Mouse (Mus musculus): ENCODE measurements around the gene Celsr2. TPM values are rescaled to one million over a fixed set of nuclear protein-coding genes. Genes with fewer than 3 reads are reported as not detected.
A peak's percentile ranks its signal among the peaks of the same experiment; 100 is the strongest.

Celsr2 gene
- polyA plus RNA-seq (2014; fragmentation: Nextera tagmentation; extraction: Ambion mirVana): 52.0 and 68.1 TPM in 2 replicates

DNA sequence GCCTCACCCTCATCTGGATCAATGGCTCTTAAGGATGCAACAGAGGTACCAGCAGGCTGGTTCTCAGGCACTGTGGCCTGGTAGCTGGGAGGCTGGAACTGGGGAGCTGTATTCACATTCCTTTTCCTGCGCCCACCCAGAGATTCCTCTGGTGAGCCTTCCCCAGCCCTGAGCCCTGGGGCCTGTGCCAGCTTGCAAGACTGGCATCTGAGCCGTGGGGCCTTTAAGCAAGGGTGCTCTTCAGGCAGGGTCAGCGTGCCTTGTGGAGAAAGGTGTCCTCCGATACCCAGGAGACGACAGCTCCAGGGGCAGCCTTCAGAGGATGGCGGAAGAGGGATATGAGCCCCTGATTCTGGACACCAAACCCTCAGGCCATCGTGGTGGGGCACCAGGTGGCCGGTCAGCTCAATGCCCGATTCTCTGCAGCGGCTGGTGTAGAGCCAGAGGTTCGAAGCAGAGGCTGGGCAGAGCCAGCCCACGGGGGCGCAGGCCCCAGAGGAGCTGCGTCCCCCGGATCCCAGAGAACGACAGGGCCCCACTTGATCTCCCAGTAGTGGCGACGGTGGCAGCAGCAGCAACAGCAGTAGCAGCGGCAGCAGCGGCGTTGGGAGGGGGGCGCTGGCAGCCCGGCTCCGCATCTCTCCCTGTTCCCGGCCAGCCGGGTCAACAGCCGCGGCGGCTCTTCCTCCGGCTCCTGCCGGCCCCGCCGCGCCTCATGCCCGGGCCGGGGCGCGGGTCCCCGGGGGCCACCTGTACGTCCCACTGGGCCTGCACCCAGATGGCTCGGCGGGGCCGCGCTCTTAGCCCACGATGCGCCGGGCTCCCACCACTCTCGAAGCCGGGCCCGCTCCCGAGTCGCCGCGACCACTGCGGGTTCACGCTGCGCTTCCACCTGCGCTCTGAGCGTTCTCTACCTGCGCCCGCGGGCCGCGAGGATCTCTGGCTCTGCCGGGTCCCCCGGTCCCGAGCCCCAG is at the start of gene Celsr2:
Gene Celsr2, minus strand, starts transcription at position 696 of the 974 bp plus-strand sequence.
- Histone ChIP-seq H3K4me1 (replicated peaks; ENCODE audit: control insufficient read depth, insufficient read depth, low read length) (peaks cover 23% of the 10 kb centered on the region), H3K9me3 (ENCODE audit: control insufficient read depth, low read length) (peaks cover 22% of the 10 kb centered on the region), H3K27me3 (ENCODE audit: control insufficient read depth, insufficient read depth, low read length) (peaks cover 4% of the 10 kb centered on the region; the same call in 1 of the 2 replicates), H3K36me3 (ENCODE audit: control insufficient read depth, insufficient read depth, low read length) (peaks cover 26% of the 10 kb centered on the region), H3K4me2 (ENCODE audit: low read depth, low read length, severe bottlenecking) (peak within 1 kb of the TSS; percentile 81), H3K4me3 (ENCODE audit: low read depth, low read length) (peak within 1 kb of the TSS; percentile 88), H3K27ac (ENCODE audit: low read depth, low read length) (peak within 1 kb of the TSS; percentile 81), H3K9ac (ENCODE audit: low read length) (peak within 1 kb of the TSS; percentile 95)
- ATAC-seq (replicated peaks; ENCODE audit: low FRiP score) (peak; percentile 48), DNase-seq (ENCODE audit: low spot score) (peak; percentile 76)
- WGBS: 5% methylated on average over 62 of the region's 67 CpGs

GRCm38 (mm10) chr3:108458866-108459265 is 43.5 kb upstream of the Celsr2 start:
- Histone ChIP-seq H3K4me2 (ENCODE audit: low read depth, low read length, severe bottlenecking) (no peak overlapping the region), H3K27me3 (ENCODE audit: control insufficient read depth, insufficient read depth, low read length) (no peaks in the 10 kb centered on the region), H3K4me3 (ENCODE audit: low read depth, low read length) (no peak overlapping the region), H3K9me3 (ENCODE audit: control insufficient read depth, low read length) (no peaks in the 10 kb centered on the region), H3K36me3 (ENCODE audit: control insufficient read depth, insufficient read depth, low read length) (no peaks in the 10 kb centered on the region), H3K9ac (ENCODE audit: low read length) (no peak overlapping the region), H3K27ac (ENCODE audit: low read depth, low read length) (no peak overlapping the region), H3K4me1 (replicated peaks; ENCODE audit: control insufficient read depth, insufficient read depth, low read length) (no peaks in the 10 kb centered on the region)
- ATAC-seq (replicated peaks; ENCODE audit: low FRiP score): no peak
- DNase-seq (ENCODE audit: low spot score): no peak
- 49% methylated on average over 10 of the region's 10 CpGs for WGBS

DNA sequence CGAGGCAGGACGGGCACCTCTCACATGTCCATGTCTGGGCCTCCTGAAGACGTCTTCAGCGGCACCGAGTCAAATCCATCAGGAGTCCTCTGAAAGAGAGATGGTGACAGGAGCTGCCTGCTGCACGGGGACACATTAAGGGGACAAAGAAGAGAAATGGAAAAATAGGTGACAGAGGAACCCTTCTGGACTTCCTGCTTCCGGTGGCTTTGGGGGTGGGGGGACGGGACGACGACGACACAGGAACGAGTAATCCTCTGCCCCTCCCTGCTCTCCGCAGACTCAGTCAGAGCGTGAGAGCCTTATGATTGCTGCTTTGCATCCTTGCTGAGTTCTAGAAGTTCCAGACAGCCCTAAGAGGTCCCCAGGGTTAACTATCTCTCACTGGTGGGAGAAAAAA is 43.0 kb upstream of the Celsr2 start:
- Histone ChIP-seq H3K27me3 (ENCODE audit: control insufficient read depth, insufficient read depth, low read length) (no peaks in the 10 kb centered on the region), H3K4me1 (replicated peaks; ENCODE audit: control insufficient read depth, insufficient read depth, low read length) (no peaks in the 10 kb centered on the region), H3K4me2 (ENCODE audit: low read depth, low read length, severe bottlenecking) (no peak overlapping the region), H3K27ac (ENCODE audit: low read depth, low read length) (no peak overlapping the region), H3K4me3 (ENCODE audit: low read depth, low read length) (no peak overlapping the region), H3K36me3 (ENCODE audit: control insufficient read depth, insufficient read depth, low read length) (no peaks in the 10 kb centered on the region), H3K9me3 (ENCODE audit: control insufficient read depth, low read length) (no peaks in the 10 kb centered on the region), H3K9ac (ENCODE audit: low read length) (no peak overlapping the region)
- ATAC-seq (replicated peaks; ENCODE audit: low FRiP score) (no peak), DNase-seq (ENCODE audit: low spot score) (no peak)
- 59% methylated on average over 14 of the region's 14 CpGs for WGBS

DNA sequence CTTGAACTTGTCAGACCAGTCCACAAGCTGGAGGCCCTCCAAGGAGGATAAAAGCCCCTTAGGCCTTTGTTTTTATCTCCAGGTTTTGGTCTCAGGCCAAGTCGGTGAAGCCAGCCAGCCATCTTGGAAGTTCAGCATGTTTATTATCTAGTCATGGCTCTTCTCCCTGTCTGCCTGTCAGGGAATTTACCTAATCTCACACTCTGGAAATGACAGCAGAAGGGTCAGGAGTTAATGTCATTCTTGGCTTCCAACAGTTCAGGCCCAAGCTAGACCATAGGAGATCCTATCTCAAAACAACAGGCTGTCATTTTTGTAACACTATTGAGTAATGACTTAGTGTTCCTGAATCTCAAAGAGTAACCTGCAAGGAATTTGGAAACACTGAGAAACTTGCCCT is 38.8 kb upstream of the Celsr2 start:
- DNase-seq (ENCODE audit: low spot score): no peak
- H3K27me3 ChIP-seq (ENCODE audit: control insufficient read depth, insufficient read depth, low read length): no peaks in the 10 kb centered on the region
- 68% methylated on average over 1 of the region's 1 CpGs for WGBS
- ATAC-seq (replicated peaks; ENCODE audit: low FRiP score): no peak
- H3K27ac ChIP-seq (ENCODE audit: low read depth, low read length): no peak overlapping the region
- H3K36me3 ChIP-seq (ENCODE audit: control insufficient read depth, insufficient read depth, low read length): no peaks in the 10 kb centered on the region
- H3K9me3 ChIP-seq (ENCODE audit: control insufficient read depth, low read length): no peaks in the 10 kb centered on the region
- no peak overlapping the region for H3K4me2 ChIP-seq (ENCODE audit: low read depth, low read length, severe bottlenecking)
- H3K4me3 ChIP-seq (ENCODE audit: low read depth, low read length): no peak overlapping the region
- H3K9ac ChIP-seq (ENCODE audit: low read length): no peak overlapping the region
- H3K4me1 ChIP-seq (replicated peaks; ENCODE audit: control insufficient read depth, insufficient read depth, low read length): no peaks in the 10 kb centered on the region

GRCm38 (mm10) chr3:108451969-108452368 is 36.6 kb upstream of the Celsr2 start:
- Histone ChIP-seq H3K4me3 (ENCODE audit: low read depth, low read length) (no peak overlapping the region), H3K4me1 (replicated peaks; ENCODE audit: control insufficient read depth, insufficient read depth, low read length) (no peaks in the 10 kb centered on the region), H3K4me2 (ENCODE audit: low read depth, low read length, severe bottlenecking) (no peak overlapping the region), H3K9ac (ENCODE audit: low read length) (no peak overlapping the region), H3K9me3 (ENCODE audit: control insufficient read depth, low read length) (no peaks in the 10 kb centered on the region), H3K27me3 (ENCODE audit: control insufficient read depth, insufficient read depth, low read length) (no peaks in the 10 kb centered on the region), H3K27ac (ENCODE audit: low read depth, low read length) (no peak overlapping the region), H3K36me3 (ENCODE audit: control insufficient read depth, insufficient read depth, low read length) (no peaks in the 10 kb centered on the region)
- ATAC-seq (replicated peaks; ENCODE audit: low FRiP score) (no peak), DNase-seq (ENCODE audit: low spot score) (no peak)
- 81% methylated on average over 2 of the region's 2 CpGs for WGBS

DNA sequence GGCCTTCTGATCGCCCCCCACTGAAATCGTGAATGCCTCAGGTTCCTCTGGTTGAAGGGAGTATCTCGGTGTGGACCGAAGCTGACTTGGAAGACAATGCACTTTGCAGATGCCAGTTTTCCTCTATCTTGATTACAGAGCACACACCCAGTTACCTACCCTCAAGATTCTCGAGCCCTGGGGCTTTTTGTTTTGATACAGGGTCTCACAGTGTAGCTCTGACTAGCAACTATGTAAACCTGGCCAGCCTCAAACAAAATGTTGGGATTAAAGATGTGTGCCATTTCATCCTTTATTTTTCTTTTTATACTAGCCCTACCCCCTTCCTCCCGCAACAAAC is 30.0 kb upstream of the Celsr2 start:
- Histone ChIP-seq H3K9me3 (ENCODE audit: control insufficient read depth, low read length) (no peaks in the 10 kb centered on the region), H3K4me2 (ENCODE audit: low read depth, low read length, severe bottlenecking) (peak overlapping the region; percentile 85), H3K4me1 (replicated peaks; ENCODE audit: control insufficient read depth, insufficient read depth, low read length) (peaks cover 11% of the 10 kb centered on the region), H3K27ac (ENCODE audit: low read depth, low read length) (peak overlapping the region; percentile 76), H3K9ac (ENCODE audit: low read length) (peak overlapping the region; percentile 74), H3K27me3 (ENCODE audit: control insufficient read depth, insufficient read depth, low read length) (no peaks in the 10 kb centered on the region), H3K4me3 (ENCODE audit: low read depth, low read length) (peak overlapping the region; percentile 71), H3K36me3 (ENCODE audit: control insufficient read depth, insufficient read depth, low read length) (no peaks in the 10 kb centered on the region)
- DNase-seq (ENCODE audit: low spot score): no peak
- ATAC-seq (replicated peaks; ENCODE audit: low FRiP score): no peak
- 14% methylated on average over 6 of the region's 6 CpGs for WGBS

GRCm38 (mm10) chr3:108444698-108445365 is 29.5 kb upstream of the Celsr2 start, which contains the start of gene Sars:
Gene Sars, minus strand, starts transcription at chr3:108445209.
- Histone ChIP-seq H3K9me3 (ENCODE audit: control insufficient read depth, low read length) (no peaks in the 10 kb centered on the region), H3K4me3 (ENCODE audit: low read depth, low read length) (peak within 1 kb of the TSS; percentile 71), H3K4me2 (ENCODE audit: low read depth, low read length, severe bottlenecking) (peak within 1 kb of the TSS; percentile 85), H3K27ac (ENCODE audit: low read depth, low read length) (peak within 1 kb of the TSS; percentile 76), H3K4me1 (replicated peaks; ENCODE audit: control insufficient read depth, insufficient read depth, low read length) (peaks cover 11% of the 10 kb centered on the region), H3K9ac (ENCODE audit: low read length) (peak within 1 kb of the TSS; percentile 74), H3K27me3 (ENCODE audit: control insufficient read depth, insufficient read depth, low read length) (no peaks in the 10 kb centered on the region), H3K36me3 (ENCODE audit: control insufficient read depth, insufficient read depth, low read length) (no peaks in the 10 kb centered on the region)
- WGBS: under 1% methylated on average over 41 of the region's 41 CpGs
- ATAC-seq (replicated peaks; ENCODE audit: low FRiP score) (peak; percentile 97), DNase-seq (ENCODE audit: low spot score) (peak; percentile 95)

DNA sequence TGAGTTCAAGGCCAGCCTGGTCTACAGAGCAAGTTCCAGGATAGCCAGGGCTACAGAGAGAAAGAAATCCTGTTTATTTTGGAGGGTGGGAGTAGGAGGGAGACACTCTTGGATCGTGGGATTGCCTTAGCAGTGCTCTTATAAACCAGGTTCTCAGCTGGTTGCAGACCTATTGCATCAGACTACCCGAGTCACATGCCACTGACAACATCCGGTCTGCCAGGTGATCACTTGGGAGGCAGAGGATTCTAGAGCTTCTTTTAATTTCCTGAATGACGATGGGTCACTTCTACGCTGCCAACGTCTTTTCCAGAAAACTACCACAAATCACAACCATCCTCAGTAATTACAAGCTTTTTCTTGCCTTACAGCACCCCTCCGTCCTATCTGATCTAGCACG is 28.7 kb upstream of the Celsr2 start:
- DNase-seq (ENCODE audit: low spot score) (no peak), ATAC-seq (replicated peaks; ENCODE audit: low FRiP score) (no peak)
- Histone ChIP-seq H3K9ac (ENCODE audit: low read length) (peak overlapping the region; percentile 74), H3K36me3 (ENCODE audit: control insufficient read depth, insufficient read depth, low read length) (no peaks in the 10 kb centered on the region), H3K4me1 (replicated peaks; ENCODE audit: control insufficient read depth, insufficient read depth, low read length) (peaks cover 11% of the 10 kb centered on the region), H3K9me3 (ENCODE audit: control insufficient read depth, low read length) (no peaks in the 10 kb centered on the region), H3K4me3 (ENCODE audit: low read depth, low read length) (peak overlapping the region; percentile 71), H3K27ac (ENCODE audit: low read depth, low read length) (no peak overlapping the region), H3K27me3 (ENCODE audit: control insufficient read depth, insufficient read depth, low read length) (no peaks in the 10 kb centered on the region), H3K4me2 (ENCODE audit: low read depth, low read length, severe bottlenecking) (peak overlapping the region; percentile 85)
- 30% methylated on average over 8 of the region's 8 CpGs for WGBS
